Mouse (Mus musculus) lung, postnatal 0 days (tissue): ENCODE data around the gene 2010111I01Rik.

Experiments used
- CTCF ChIP-seq: IDR thresholded peaks from 2 replicates; pipeline ENCODE4 v1.5.1; 2016; ENCODE audit warnings: antibody characterized with exemption, mild to moderate bottlenecking
- EP300 ChIP-seq: IDR thresholded peaks from 2 replicates; pipeline ENCODE4 v1.6.1; 2016; ENCODE audit warnings: antibody characterized with exemption, mild to moderate bottlenecking, control low read depth

DNA sequence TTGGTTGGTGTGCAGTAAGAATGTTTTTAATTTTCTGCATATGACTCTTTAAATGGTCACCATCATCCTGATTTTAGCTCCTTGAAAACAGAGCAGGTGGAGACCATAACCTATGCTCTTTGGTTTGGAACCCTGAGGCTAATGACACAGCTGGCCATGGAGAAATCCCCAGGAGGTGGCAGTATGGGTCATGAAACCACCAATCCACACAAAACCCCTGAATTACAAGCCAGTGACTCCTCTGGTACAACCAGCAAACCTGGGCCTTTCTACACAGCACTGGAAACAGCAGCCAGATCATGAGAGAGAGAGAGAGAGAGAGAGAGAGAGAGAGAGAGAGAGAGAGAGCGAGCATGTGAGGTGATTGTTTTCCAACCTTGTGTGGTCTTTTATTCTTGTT lies 38.2 kb upstream of the 2010111I01Rik start:
- TF ChIP-seq CTCF (peak; percentile 79), EP300 (no peak)
